Mouse (Mus musculus): Measurements from ENCODE around the gene Uck2. TPM values are rescaled to one million over a fixed set of nuclear protein-coding genes. Genes with fewer than 3 reads are reported as not detected.
A peak's percentile ranks its signal among the peaks of the same experiment; 100 is the strongest.

Gene Uck2
- 119 and 133 TPM in 2 replicates for polyA plus RNA-seq (2016; fragmentation: Nextera tagmentation; extraction: Ambion mirVana)

DNA sequence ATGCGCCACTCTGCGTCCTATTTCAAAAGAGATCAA is at the start of gene Uck2:
TSS of gene Uck2 (minus strand) at position 1 of the 36 bp plus-strand sequence.
- H3K36me3 ChIP-seq, result peaks cover 5% of the 10 kb centered on the region; the same call in 1 of the 2 replicates
- 0% methylated on average over 2 of the region's 2 CpGs for WGBS
- peaks cover 14% of the 10 kb centered on the region for H3K27me3 ChIP-seq
- no peaks in the 10 kb centered on the region for H3K9me3 ChIP-seq
- H3K4me2 ChIP-seq, result peak within 1 kb of the TSS; percentile 62
- peak within 1 kb of the TSS; percentile 97 for H3K27ac ChIP-seq
- H3K9ac ChIP-seq (replicated peaks), result peak within 1 kb of the TSS; percentile 91
- no peak for ATAC-seq (ENCODE audit: insufficient number of reproducible peaks, insufficient read depth, low FRiP score, low TSS enrichment, low read depth)
- H3K4me1 ChIP-seq (replicated peaks), result peaks cover 28% of the 10 kb centered on the region
- peak within 1 kb of the TSS; percentile 91 for H3K4me3 ChIP-seq (replicated peaks)

DNA sequence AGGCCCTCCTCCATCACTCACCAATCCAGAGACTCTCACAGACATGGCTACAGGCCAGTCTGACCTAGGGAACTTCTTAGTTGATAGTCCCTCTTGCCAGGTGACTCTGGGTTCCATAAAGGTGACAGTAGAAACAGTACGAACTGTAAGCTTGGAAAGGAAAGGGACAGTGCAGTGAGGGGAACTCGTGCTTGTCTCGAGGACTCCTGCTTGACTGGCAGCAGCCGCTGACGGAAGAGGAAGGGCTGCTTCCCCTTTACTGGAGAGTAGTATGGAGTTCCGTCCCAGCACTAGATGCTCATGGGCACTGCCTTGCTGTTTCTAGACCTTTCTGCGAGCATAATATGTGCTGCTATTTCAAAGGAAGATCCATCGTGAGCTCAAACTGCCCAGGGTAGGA is 46.0 kb upstream of the Uck2 start:
- no peak for ATAC-seq (ENCODE audit: insufficient number of reproducible peaks, insufficient read depth, low FRiP score, low TSS enrichment, low read depth)
- Histone ChIP-seq H3K36me3 (peaks cover 62% of the 10 kb centered on the region), H3K4me2 (no peak overlapping the region), H3K4me1 (replicated peaks) (no peaks in the 10 kb centered on the region), H3K9me3 (no peaks in the 10 kb centered on the region), H3K9ac (replicated peaks) (no peak overlapping the region), H3K4me3 (replicated peaks) (no peak overlapping the region), H3K27me3 (no peaks in the 10 kb centered on the region), H3K27ac (no peak overlapping the region)
- WGBS, result 90% methylated on average over 8 of the region's 8 CpGs

DNA sequence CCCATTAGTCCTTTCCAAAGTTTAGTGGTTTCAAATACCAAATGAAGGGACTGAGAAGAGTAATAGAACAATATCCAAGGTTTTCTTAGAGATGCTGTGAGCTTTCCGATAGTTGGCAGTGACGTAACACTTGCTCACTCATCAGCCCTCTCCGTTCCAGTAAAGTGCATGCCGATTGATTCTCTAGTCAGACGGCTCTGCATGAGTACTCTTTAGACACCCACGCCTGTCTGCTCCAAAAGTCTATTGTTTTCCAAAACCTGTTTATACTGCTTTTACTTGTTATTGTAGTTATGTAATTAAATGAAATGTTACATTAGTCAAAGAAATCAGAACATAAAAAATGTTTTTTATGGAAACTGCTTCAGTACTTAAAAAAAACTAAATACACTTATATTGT is 43.7 kb upstream of the Uck2 start:
- Histone ChIP-seq H3K4me1 (replicated peaks) (no peaks in the 10 kb centered on the region), H3K9ac (replicated peaks) (no peak overlapping the region), H3K9me3 (no peaks in the 10 kb centered on the region), H3K27me3 (no peaks in the 10 kb centered on the region), H3K4me3 (replicated peaks) (no peak overlapping the region), H3K27ac (no peak overlapping the region), H3K4me2 (no peak overlapping the region), H3K36me3 (peaks cover 76% of the 10 kb centered on the region)
- WGBS, result 92% methylated on average over 6 of the region's 6 CpGs
- ATAC-seq (ENCODE audit: insufficient number of reproducible peaks, insufficient read depth, low FRiP score, low TSS enrichment, low read depth), result no peak

DNA sequence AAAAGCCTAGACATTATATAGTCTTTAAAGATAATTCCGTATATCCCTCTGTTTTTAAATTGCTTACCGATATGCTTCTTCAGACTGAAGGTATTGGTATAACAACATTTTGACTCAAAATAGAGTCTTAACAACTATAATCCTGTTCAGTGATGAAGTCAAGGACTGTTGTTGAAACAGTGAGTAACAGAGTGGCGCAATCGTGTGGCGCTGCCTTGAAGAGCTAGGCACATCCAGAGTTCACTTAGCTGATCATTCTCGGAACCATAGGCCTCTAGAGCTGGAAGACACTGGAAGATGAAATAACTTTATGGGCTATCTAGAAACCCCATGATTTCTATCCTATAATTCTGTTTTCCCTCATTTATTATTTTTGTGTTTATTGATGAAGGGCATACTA is 36.6 kb upstream of the Uck2 start:
- Histone ChIP-seq H3K4me1 (replicated peaks) (no peaks in the 10 kb centered on the region), H3K27me3 (no peaks in the 10 kb centered on the region), H3K4me2 (no peak overlapping the region), H3K4me3 (replicated peaks) (no peak overlapping the region), H3K36me3 (peaks cover 88% of the 10 kb centered on the region), H3K27ac (no peak overlapping the region), H3K9me3 (no peaks in the 10 kb centered on the region), H3K9ac (replicated peaks) (no peak overlapping the region)
- no peak for ATAC-seq (ENCODE audit: insufficient number of reproducible peaks, insufficient read depth, low FRiP score, low TSS enrichment, low read depth)
- 96% methylated on average over 6 of the region's 6 CpGs for WGBS

DNA sequence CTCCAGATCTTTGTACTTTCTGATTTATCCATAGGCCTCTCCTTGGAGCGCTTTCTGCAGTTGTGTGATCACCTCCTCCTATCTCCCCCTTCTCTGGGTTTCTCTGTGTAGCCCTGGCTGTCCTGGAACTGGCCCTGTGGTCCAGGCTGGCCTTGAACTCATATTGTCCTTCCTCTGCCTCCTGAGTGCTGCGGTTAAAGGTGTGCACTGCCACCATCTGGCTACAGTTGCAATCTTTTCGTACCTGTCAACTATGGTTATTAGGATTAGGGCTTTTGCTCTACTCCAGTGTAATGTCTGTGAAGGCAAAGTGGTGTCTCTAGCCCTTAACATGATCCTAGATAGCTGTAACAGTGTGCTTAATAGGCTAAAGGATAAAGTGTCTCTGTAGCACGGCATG is 28.1 kb upstream of the Uck2 start:
- no peak overlapping the region for H3K27ac ChIP-seq
- H3K4me3 ChIP-seq (replicated peaks), result no peak overlapping the region
- no peak for ATAC-seq (ENCODE audit: insufficient number of reproducible peaks, insufficient read depth, low FRiP score, low TSS enrichment, low read depth)
- H3K27me3 ChIP-seq, result no peaks in the 10 kb centered on the region
- H3K4me2 ChIP-seq, result no peak overlapping the region
- H3K9me3 ChIP-seq, result no peaks in the 10 kb centered on the region
- peaks cover 7% of the 10 kb centered on the region for H3K4me1 ChIP-seq (replicated peaks)
- H3K9ac ChIP-seq (replicated peaks), result no peak overlapping the region
- peaks cover 49% of the 10 kb centered on the region for H3K36me3 ChIP-seq
- 85% methylated on average over 4 of the region's 4 CpGs for WGBS

DNA sequence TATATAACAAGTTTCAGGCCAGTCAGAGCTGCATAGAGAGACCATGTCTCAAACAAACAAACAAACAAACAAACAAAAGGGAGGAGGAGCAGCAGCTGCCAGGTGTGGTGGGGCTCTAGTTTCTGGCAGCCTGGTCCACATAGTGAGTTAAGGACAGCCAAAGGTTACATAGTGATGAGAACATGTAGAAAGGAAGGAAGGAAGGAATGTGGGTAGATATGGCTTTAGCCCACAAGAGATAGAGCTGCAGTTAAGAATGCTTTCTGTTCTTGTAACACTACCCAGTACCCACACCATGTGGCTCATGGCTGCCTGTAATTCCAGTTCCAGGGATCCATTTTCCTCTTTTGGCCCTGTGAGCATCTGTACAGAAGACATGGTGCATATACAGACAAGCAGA is 27.2 kb upstream of the Uck2 start:
- Histone ChIP-seq H3K4me3 (replicated peaks) (no peak overlapping the region), H3K4me2 (no peak overlapping the region), H3K27ac (no peak overlapping the region), H3K36me3 (peaks cover 42% of the 10 kb centered on the region), H3K9me3 (no peaks in the 10 kb centered on the region), H3K27me3 (no peaks in the 10 kb centered on the region), H3K4me1 (replicated peaks) (peaks cover 7% of the 10 kb centered on the region), H3K9ac (replicated peaks) (no peak overlapping the region)
- ATAC-seq (ENCODE audit: insufficient number of reproducible peaks, insufficient read depth, low FRiP score, low TSS enrichment, low read depth), result no peak

DNA sequence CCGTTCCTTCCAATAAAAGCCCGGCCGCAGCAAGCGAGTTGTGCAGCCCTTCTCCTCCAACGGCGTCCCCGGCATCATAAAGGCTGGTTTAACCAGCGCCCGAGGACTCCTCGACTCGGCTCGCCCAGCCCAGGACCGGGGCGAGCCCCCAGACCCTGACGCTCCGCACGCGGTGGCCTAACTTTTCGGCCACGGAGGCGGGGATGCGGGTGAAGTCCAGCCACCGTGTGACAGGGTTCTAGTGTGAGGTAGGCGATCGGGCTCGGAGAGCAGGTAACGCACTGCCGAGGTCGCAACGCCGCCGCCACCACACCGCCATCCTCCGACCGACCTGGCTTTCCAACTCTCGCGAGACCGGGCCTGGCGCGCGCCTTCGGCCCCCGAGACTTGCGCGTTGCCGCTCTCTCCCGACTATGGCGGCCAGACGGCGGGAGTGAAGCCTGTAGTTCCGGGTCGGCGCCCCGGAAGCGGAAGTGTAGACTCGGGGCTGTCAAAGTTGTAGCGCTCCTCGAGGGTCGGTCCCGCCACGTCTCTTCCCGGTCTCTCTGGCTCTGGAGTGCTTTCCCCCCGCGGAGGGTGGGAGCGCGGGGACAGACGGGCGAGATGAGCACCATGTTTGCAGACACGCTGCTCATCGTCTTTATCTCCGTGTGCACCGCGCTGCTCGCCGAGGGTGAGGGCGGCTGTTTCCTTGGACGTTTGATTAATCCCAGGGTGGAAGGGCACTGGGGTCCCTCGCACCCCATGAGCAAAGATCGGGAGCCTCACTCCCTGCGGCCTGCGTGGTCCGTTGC is 23.3 kb upstream of the Uck2 start, which contains the start of gene Tmco1:
TSS of gene Tmco1 (plus strand) at position 118 of the 794 bp plus-strand sequence.
- Histone ChIP-seq H3K9ac (replicated peaks) (peak within 1 kb of the TSS; percentile 78), H3K9me3 (no peaks in the 10 kb centered on the region), H3K27ac (peak within 1 kb of the TSS; percentile 94), H3K4me1 (replicated peaks) (peaks cover 7% of the 10 kb centered on the region), H3K4me3 (replicated peaks) (peak within 1 kb of the TSS; percentile 67), H3K36me3 (peaks cover 21% of the 10 kb centered on the region), H3K4me2 (peak within 1 kb of the TSS; percentile 73), H3K27me3 (no peaks in the 10 kb centered on the region)
- peak; percentile 95 for ATAC-seq (ENCODE audit: insufficient number of reproducible peaks, insufficient read depth, low FRiP score, low TSS enrichment, low read depth)
- WGBS, result under 1% methylated on average over 82 of the region's 82 CpGs

DNA sequence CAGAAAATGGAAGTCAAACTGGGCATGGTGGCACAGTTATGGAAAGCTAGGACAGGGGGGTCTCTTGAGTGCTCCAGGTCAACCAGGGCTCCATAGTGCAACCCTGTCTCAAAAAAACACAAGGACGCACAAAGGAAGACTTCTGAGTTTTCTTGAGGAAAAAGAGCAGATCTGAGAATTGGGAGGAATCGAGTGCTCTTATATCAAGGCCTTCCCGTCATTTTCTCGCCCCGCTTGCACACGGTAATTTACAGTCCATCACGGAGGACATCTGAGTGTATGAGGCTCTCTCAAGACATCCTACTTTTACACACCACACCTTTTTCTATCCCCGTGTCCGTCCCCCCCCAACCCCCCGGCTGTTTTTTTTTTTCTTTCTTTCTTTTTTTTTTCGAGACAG is 22.6 kb upstream of the Uck2 start:
- Histone ChIP-seq H3K9me3 (no peaks in the 10 kb centered on the region), H3K27me3 (no peaks in the 10 kb centered on the region), H3K36me3 (peaks cover 18% of the 10 kb centered on the region), H3K4me3 (replicated peaks) (peak overlapping the region; percentile 67), H3K27ac (no peak overlapping the region), H3K4me2 (peak overlapping the region; percentile 73), H3K4me1 (replicated peaks) (peaks cover 7% of the 10 kb centered on the region), H3K9ac (replicated peaks) (no peak overlapping the region)
- 68% methylated on average over 11 of the region's 11 CpGs for WGBS
- ATAC-seq (ENCODE audit: insufficient number of reproducible peaks, insufficient read depth, low FRiP score, low TSS enrichment, low read depth), result no peak

DNA sequence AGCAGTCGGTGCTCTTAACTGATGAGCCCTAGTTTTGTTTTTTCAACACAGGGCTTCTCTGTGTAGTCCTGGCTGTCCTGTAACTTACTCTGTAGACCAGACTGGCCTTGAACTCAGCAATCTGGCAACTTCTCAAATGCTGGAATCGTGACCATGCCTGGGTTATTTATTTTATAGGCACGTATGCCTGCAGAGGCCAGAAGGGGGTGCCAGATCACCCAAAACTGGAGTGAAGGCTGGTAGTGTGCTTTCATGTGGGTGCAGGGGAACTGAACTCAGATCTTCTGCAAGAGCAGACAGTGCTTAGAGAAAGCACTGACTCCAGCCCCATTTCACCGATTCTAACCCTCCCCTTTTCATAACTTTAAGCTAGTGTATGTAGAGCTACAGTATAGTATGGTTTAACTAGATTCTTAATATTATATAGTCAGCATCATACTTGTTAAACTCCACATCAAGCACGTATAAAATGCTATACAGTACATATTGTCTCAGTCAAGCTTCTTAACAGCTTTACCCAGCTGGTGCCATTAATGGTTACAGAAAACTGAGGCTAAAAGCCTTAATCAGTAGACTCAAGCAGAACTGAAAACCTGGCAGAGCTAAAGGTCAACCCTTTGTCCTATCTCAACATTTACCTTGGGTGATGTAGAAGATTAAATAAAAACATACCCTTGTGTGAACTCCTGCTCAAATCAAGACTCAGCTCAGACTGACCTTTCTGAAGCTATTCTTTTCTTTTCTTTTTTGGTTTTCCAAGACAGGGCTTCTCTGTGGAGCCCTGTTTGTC is 21.5 kb upstream of the Uck2 start:
- Histone ChIP-seq H3K27ac (no peak overlapping the region), H3K4me2 (no peak overlapping the region)

DNA sequence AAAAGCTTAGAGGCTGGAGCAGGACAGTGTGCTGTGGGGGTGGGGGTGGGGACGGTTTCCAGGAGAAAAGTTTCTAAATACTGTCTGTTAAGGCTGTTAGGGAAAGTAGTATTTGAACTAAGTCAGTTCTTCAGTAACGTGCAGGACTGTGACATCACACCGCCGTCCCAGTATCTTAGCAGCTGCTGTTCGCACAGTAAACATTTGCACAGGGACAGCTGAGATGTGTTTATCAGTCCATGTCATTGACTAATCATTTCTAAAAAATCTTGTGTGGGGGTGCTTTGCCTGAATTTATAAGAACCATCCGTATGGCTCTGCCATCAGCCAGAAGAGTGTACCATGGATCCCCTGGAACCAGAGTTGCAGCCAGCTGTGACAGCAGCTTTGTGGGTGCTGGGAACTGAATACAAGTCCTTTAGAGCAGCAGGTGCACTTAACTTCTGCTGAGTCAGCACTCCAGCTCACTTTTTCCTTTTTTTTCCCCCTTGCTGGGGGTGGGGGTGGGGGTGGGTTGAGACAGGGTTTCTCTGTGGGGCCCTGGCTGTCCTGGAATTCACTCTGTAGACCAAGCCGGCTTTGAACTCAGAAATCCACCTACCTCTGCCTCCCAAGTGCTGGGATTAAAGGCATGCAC is 20.5 kb upstream of the Uck2 start:
- ATAC-seq (ENCODE audit: insufficient number of reproducible peaks, insufficient read depth, low FRiP score, low TSS enrichment, low read depth), result no peak
- H3K4me3 ChIP-seq (replicated peaks), result no peak overlapping the region
- H3K36me3 ChIP-seq, result peaks cover 3% of the 10 kb centered on the region
- peaks cover 7% of the 10 kb centered on the region for H3K4me1 ChIP-seq (replicated peaks)
- 76% methylated on average over 7 of the region's 7 CpGs for WGBS
- H3K4me2 ChIP-seq, result no peak overlapping the region
- no peak overlapping the region for H3K9ac ChIP-seq (replicated peaks)
- no peaks in the 10 kb centered on the region for H3K9me3 ChIP-seq
- no peaks in the 10 kb centered on the region for H3K27me3 ChIP-seq
- H3K27ac ChIP-seq, result no peak overlapping the region

More for the DNA sequence above, 21.5 kb upstream of the Uck2 start:
- Histone ChIP-seq H3K9me3 (no peaks in the 10 kb centered on the region), H3K27me3 (no peaks in the 10 kb centered on the region), H3K9ac (replicated peaks) (no peak overlapping the region), H3K4me1 (replicated peaks) (peaks cover 7% of the 10 kb centered on the region), H3K36me3 (peaks cover 10% of the 10 kb centered on the region), H3K4me3 (replicated peaks) (no peak overlapping the region)
- ATAC-seq (ENCODE audit: insufficient number of reproducible peaks, insufficient read depth, low FRiP score, low TSS enrichment, low read depth), result no peak
- WGBS, result 76% methylated on average over 5 of the region's 5 CpGs

DNA sequence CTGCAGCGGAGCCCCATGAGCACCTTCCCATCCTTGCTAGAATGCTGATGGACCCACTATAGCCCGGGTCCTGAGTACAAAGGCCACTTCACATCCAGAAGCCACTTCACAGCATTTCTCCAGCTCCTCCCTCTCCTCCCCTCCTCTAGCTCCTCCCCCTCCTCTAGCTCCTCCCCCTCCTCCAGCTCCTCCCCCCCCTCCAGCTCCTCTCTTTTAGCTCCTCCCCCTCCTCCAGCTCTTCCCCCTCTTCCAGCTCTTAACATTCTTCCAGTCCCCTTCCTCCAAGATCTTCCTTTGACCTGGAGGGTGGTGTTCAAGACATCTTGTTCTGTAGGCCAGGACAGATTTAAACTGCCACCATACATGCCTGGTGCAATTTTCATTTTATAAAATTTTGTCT is 15.0 kb upstream of the Uck2 start:
- Histone ChIP-seq H3K36me3 (no peaks in the 10 kb centered on the region), H3K27ac (no peak overlapping the region), H3K4me1 (replicated peaks) (no peaks in the 10 kb centered on the region), H3K4me2 (no peak overlapping the region), H3K9ac (replicated peaks) (no peak overlapping the region), H3K4me3 (replicated peaks) (no peak overlapping the region), H3K27me3 (no peaks in the 10 kb centered on the region), H3K9me3 (no peaks in the 10 kb centered on the region)
- WGBS, result 70% methylated on average over 2 of the region's 2 CpGs
- no peak for ATAC-seq (ENCODE audit: insufficient number of reproducible peaks, insufficient read depth, low FRiP score, low TSS enrichment, low read depth)
